Mouse (Mus musculus) kidney, embryonic 14.5 days (tissue): ENCODE results near the gene Agpat3. TPM values are rescaled to one million over a fixed set of nuclear protein-coding genes. Genes with fewer than 3 reads are reported as not detected.
A peak's percentile ranks its signal among the peaks of the same experiment; 100 is the strongest.

Source experiments
- ATAC-seq: fragments of 200-750 bp; cut with Nextera tagmentation; 2 replicates; pipeline ENCODE4 v1.8.0; 2017; ENCODE audit warnings: moderate number of reproducible peaks, mild to moderate bottlenecking, moderate TSS enrichment, moderate library complexity; ENCODE audit not compliant: low FRiP score, low TSS enrichment
- H3K27ac ChIP-seq: fragments of 300-500 bp; sonication (generic); 2 replicates; pipeline ENCODE4 v1.5.1; 2014; ENCODE audit warnings: low read depth, mild to moderate bottlenecking, low read length, moderate library complexity, mixed read lengths
- H3K27me3 ChIP-seq: fragments of 300-500 bp; sonication (generic); 2 replicates; pipeline ENCODE4 v1.6.1; 2014; ENCODE audit warnings: mild to moderate bottlenecking, low read length; ENCODE audit not compliant: control insufficient read depth, insufficient read depth
- H3K36me3 ChIP-seq: fragments of 300-500 bp; sonication (generic); 2 replicates; pipeline ENCODE4 v1.6.1; 2014; ENCODE audit warnings: low read length, mixed read lengths; ENCODE audit not compliant: control insufficient read depth, insufficient read depth
- H3K4me1 ChIP-seq: fragments of 300-500 bp; sonication (generic); 2 replicates; pipeline ENCODE4 v1.6.1; 2014; ENCODE audit warnings: low read length, mixed read lengths; ENCODE audit not compliant: control insufficient read depth, insufficient read depth
- H3K4me2 ChIP-seq: fragments of 300-500 bp; sonication (generic); replicated peaks from 2 replicates; pipeline ENCODE4 v1.6.1; 2014; ENCODE audit warnings: low read depth, mild to moderate bottlenecking, low read length
- H3K4me3 ChIP-seq: fragments of 300-500 bp; sonication (generic); 2 replicates; pipeline ENCODE4 v1.5.1; 2014; ENCODE audit warnings: mild to moderate bottlenecking, low read length
- H3K9ac ChIP-seq: fragments of 300-500 bp; sonication (generic); 2 replicates; pipeline ENCODE4 v1.6.1; 2014; ENCODE audit warnings: low read depth, mild to moderate bottlenecking, low read length, moderate library complexity
- H3K9me3 ChIP-seq: fragments of 300-500 bp; sonication (generic); 2 replicates; pipeline ENCODE4 v1.6.1; 2016; ENCODE audit warnings: low read length; ENCODE audit not compliant: control insufficient read depth
- WGBS: fragments of 180-500 bp; shearing (Covaris S2); extraction: QIAGEN DNeasy Blood & Tissue Kit; methylation state at CpG from one replicate; pipeline ENCODE4 v1.1.7; 2014; 5-methylcytosine and 5-hydroxymethylcytosine counted together
- polyA plus RNA-seq: library from polyadenylated mRNA; unstranded; fragments of >200 nt; fragmentation: Nextera tagmentation; extraction: Ambion mirVana; gene quantifications from 2 replicates; pipeline ENCODE4 v1.2.1, GENCODE M21; 2014

Agpat3 gene
- polyA plus RNA-seq, 1 experiment from 2014 or later = 84.7 TPM

DNA sequence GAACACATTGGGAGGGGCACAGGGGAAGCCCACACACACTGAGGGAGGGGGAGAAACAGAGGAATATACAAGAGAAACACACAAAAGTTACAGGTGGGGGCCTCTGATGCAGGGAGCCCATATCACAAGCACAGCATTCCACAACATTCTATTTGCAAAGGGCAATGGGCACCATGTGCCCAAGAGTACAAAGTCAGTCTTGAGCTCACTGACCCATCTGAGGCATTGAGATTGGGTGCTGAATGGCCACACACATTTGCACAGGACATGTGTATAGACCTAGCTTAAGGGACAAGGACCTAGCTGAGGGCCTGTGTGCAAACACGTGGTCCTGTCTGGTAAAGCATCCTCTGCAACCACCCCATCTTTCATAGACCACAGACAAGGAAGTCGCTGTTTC is 6.8 kb downstream of the Agpat3 start:
- no peaks in the 10 kb centered on the region for H3K27me3 ChIP-seq
- H3K4me2 ChIP-seq = no peak overlapping the region
- H3K36me3 ChIP-seq = peaks cover 3% of the 10 kb centered on the region; the same call in 1 of the 2 replicates
- peaks cover 12% of the 10 kb centered on the region for H3K4me1 ChIP-seq
- no peak overlapping the region for H3K27ac ChIP-seq
- WGBS = 89% methylated on average over 2 of the region's 2 CpGs
- no peak overlapping the region for H3K4me3 ChIP-seq
- no peaks in the 10 kb centered on the region for H3K9me3 ChIP-seq
- no peak for ATAC-seq
- no peak overlapping the region for H3K9ac ChIP-seq

- 100% methylated on average over 1 of the region's 1 CpGs for WGBS
- H3K27ac ChIP-seq = no peak overlapping the region
- ATAC-seq = no peak
Measured at GRCm38 (mm10) chr10:78342091-78342490, 10.2 kb downstream of the Agpat3 start.

GRCm38 (mm10) chr10:78338180-78338579 is 14.1 kb downstream of the Agpat3 start:
- H3K27ac ChIP-seq = no peak overlapping the region
- H3K4me2 ChIP-seq = no peak overlapping the region
- H3K9me3 ChIP-seq = no peaks in the 10 kb centered on the region
- H3K36me3 ChIP-seq = peaks cover 9% of the 10 kb centered on the region; the same call in 1 of the 2 replicates
- no peak for ATAC-seq
- no peaks in the 10 kb centered on the region for H3K27me3 ChIP-seq
- 39% methylated on average over 5 of the region's 5 CpGs for WGBS
- H3K4me3 ChIP-seq = no peak overlapping the region
- peaks cover 15% of the 10 kb centered on the region for H3K4me1 ChIP-seq
- H3K9ac ChIP-seq = no peak overlapping the region

More at GRCm38 (mm10) chr10:78342091-78342490, 10.2 kb downstream of the Agpat3 start:
- Histone ChIP-seq H3K4me3 (no peak overlapping the region), H3K36me3 (peaks cover 9% of the 10 kb centered on the region; the same call in 1 of the 2 replicates), H3K27me3 (no peaks in the 10 kb centered on the region), H3K4me1 (peaks cover 2% of the 10 kb centered on the region; the same call in 1 of the 2 replicates), H3K9ac (no peak overlapping the region), H3K9me3 (no peaks in the 10 kb centered on the region), H3K4me2 (no peak overlapping the region)

DNA sequence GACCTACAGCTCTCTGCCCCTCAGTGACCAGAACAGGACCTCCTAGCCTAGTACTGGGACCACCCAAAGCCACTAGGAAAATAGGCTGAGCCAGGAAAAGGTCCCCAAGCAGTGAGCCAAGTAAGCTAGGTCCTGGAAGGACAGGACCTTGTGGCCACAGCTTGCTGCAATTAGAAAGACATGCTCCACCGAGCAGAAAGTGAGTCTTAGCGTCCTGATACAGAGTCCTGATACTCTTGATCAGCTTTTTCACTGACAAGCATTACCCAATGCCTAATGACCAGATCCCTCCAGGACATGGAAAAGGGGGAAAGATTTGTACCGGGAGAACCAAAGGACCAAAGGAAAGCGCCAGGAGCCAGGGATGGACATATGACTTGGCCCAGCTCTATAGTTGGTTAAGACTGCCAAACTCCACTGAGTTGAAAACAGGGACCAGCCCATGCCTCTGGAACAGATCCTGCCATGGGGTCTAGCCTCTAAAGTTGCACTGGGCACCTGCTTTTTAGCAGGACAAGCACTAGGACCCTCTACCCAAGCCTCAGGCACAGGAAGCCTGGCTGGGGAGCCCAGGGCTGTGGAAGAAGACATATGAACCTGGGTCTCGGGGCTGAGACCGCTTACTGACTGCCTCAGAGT is 17.2 kb downstream of the Agpat3 start:
- no peak overlapping the region for H3K27ac ChIP-seq
- 64% methylated on average over 6 of the region's 6 CpGs for WGBS
- 0 out of 2 replicates have a peak, but pooled peaks have one; percentile 48 for ATAC-seq

GRCm38 (mm10) chr10:78331577-78331976 is 20.7 kb downstream of the Agpat3 start:
- no peak for ATAC-seq
- no peak overlapping the region for H3K9ac ChIP-seq
- H3K27ac ChIP-seq = no peak overlapping the region
- H3K9me3 ChIP-seq = no peaks in the 10 kb centered on the region
- H3K4me2 ChIP-seq = no peak overlapping the region
- no peaks in the 10 kb centered on the region for H3K27me3 ChIP-seq
- H3K36me3 ChIP-seq = peaks cover 11% of the 10 kb centered on the region
- H3K4me3 ChIP-seq = no peak overlapping the region
- H3K4me1 ChIP-seq = peaks cover 15% of the 10 kb centered on the region
- WGBS = 83% methylated on average over 5 of the region's 5 CpGs

More for the DNA sequence above, 17.2 kb downstream of the Agpat3 start:
- Histone ChIP-seq H3K9me3 (no peaks in the 10 kb centered on the region), H3K4me1 (peaks cover 15% of the 10 kb centered on the region), H3K9ac (0 out of 2 replicates have a peak overlapping the region, but pooled peaks have one; percentile 28), H3K4me3 (no peak overlapping the region), H3K27me3 (no peaks in the 10 kb centered on the region), H3K36me3 (peaks cover 4% of the 10 kb centered on the region; the same call in 1 of the 2 replicates), H3K4me2 (no peak overlapping the region)

DNA sequence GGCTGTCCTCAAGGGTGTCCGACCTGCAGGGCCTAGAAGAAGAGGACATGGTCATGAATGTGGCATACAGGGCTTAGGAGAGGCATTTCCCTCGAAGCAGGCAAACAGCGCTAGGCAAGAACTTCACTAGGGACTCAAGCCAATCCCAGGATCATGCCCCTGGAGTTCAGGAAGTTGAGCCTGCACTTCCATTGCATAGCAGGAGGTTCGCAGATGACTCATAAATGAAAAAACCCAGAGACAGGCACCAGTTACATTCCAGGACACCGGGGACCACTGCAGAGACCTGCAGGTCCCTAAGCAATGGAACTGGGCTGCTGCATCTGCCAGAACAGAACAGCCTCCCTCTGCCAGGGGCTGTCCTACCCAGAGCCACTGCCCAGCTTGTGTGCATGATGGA is 23.0 kb downstream of the Agpat3 start:
- peaks cover 10% of the 10 kb centered on the region for H3K4me1 ChIP-seq
- no peaks in the 10 kb centered on the region for H3K27me3 ChIP-seq
- no peak for ATAC-seq
- WGBS = 86% methylated on average over 5 of the region's 5 CpGs
- H3K27ac ChIP-seq = no peak overlapping the region
- H3K9me3 ChIP-seq = no peaks in the 10 kb centered on the region
- no peak overlapping the region for H3K4me3 ChIP-seq
- H3K36me3 ChIP-seq = peaks cover 11% of the 10 kb centered on the region
- H3K4me2 ChIP-seq = no peak overlapping the region
- H3K9ac ChIP-seq = no peak overlapping the region

DNA sequence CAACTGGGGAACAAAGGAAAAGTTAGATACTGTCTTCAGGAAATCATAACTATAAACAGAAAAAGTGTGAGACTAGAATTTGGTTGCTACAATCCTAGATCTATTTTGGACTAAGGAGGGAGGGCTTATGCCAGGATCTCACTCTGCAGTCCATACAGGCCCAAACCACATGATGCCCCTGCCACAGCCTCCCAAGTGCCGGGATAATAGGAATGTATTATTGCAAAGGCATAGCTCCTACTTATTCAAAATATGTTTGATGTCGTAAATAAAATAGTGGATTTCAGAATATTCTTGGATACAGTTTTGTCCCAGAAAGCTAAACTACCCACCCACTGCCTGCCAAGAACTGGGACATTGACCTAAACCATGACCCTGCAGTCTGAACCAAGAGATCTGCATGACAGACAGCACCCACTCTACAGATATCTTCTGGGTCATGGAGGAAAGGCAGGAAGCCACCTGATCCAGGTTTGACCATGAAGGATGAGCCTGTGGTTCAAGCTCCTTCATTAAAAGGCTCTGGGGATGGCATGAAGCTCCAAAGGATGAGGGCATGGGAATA is 24.2 kb downstream of the Agpat3 start:
- H3K9ac ChIP-seq = no peak overlapping the region
- H3K4me1 ChIP-seq = peaks cover 8% of the 10 kb centered on the region; the same call in 1 of the 2 replicates
- H3K27me3 ChIP-seq = no peaks in the 10 kb centered on the region
- WGBS = 94% methylated on average over 2 of the region's 2 CpGs
- ATAC-seq = no peak
- no peak overlapping the region for H3K4me3 ChIP-seq
- H3K27ac ChIP-seq = no peak overlapping the region
- H3K9me3 ChIP-seq = no peaks in the 10 kb centered on the region
- H3K4me2 ChIP-seq = no peak overlapping the region
- peaks cover 15% of the 10 kb centered on the region for H3K36me3 ChIP-seq

GRCm38 (mm10) chr10:78325916-78326647 is 26.2 kb downstream of the Agpat3 start:
- peaks cover 15% of the 10 kb centered on the region for H3K36me3 ChIP-seq
- peak; percentile 19; the same call in 1 of the 2 replicates for ATAC-seq
- no peak overlapping the region for H3K4me3 ChIP-seq
- peaks cover 13% of the 10 kb centered on the region; the same call in 1 of the 2 replicates for H3K4me1 ChIP-seq
- no peak overlapping the region for H3K4me2 ChIP-seq
- H3K9me3 ChIP-seq = no peaks in the 10 kb centered on the region
- 41% methylated on average over 8 of the region's 8 CpGs for WGBS
- no peaks in the 10 kb centered on the region for H3K27me3 ChIP-seq
- no peak overlapping the region for H3K9ac ChIP-seq
- H3K27ac ChIP-seq = peak overlapping the region; percentile 43
